Mouse (Mus musculus) CD4-positive helper T cell, adult 2 months (primary cell): ENCODE results near the gene Ripk4.

ENCODE experiments used
- DNase-seq: peaks from one replicate; pipeline ENCODE4 v3.0.0-alpha.2; 2012; ENCODE audit warnings: low read depth, missing footprints, low spot score

Gene Ripk4

GRCm38 (mm10) chr16:97763061-97763989 lies at the start of gene Ripk4:
Gene Ripk4, minus strand, starts transcription at chr16:97763787.
- peak; percentile 39 for DNase-seq

GRCm38 (mm10) chr16:97808881-97809280 lies 45.3 kb upstream of the Ripk4 start:
- DNase-seq: no peak

- DNase-seq: no peak
Observed at GRCm38 (mm10) chr16:97805646-97806045, 42.1 kb upstream of the Ripk4 start.

GRCm38 (mm10) chr16:97804680-97805547 lies 41.3 kb upstream of the Ripk4 start:
- DNase-seq: peak; percentile 59

GRCm38 (mm10) chr16:97797950-97798869 lies 34.6 kb upstream of the Ripk4 start:
- DNase-seq: no peak

- DNase-seq: no peak
Observed at GRCm38 (mm10) chr16:97797212-97797611, 33.6 kb upstream of the Ripk4 start.

- no peak for DNase-seq
Observed at GRCm38 (mm10) chr16:97794256-97794655, 30.7 kb upstream of the Ripk4 start.

- DNase-seq: no peak
Observed at GRCm38 (mm10) chr16:97783057-97783456, 19.5 kb upstream of the Ripk4 start.

GRCm38 (mm10) chr16:97778353-97779025 lies 14.9 kb upstream of the Ripk4 start:
- peak; percentile 39 for DNase-seq

GRCm38 (mm10) chr16:97766501-97766900 lies 2.9 kb upstream of the Ripk4 start:
- DNase-seq: no peak

- no peak for DNase-seq
Observed at GRCm38 (mm10) chr16:97764626-97765025, 1.0 kb upstream of the Ripk4 start.

GRCm38 (mm10) chr16:97763990-97764340 lies 378 bp upstream of the Ripk4 start:
- no peak for DNase-seq

- no peak for DNase-seq
Observed at GRCm38 (mm10) chr16:97761782-97762181, 1.8 kb downstream of the Ripk4 start.

GRCm38 (mm10) chr16:97759681-97760080 lies 3.9 kb downstream of the Ripk4 start:
- no peak for DNase-seq

- DNase-seq: no peak
Observed at GRCm38 (mm10) chr16:97758288-97758687, 5.3 kb downstream of the Ripk4 start.

GRCm38 (mm10) chr16:97756460-97756859 lies 7.1 kb downstream of the Ripk4 start:
- no peak for DNase-seq

- no peak for DNase-seq
Observed at GRCm38 (mm10) chr16:97752316-97752941, 11.2 kb downstream of the Ripk4 start.

- no peak for DNase-seq
Observed at GRCm38 (mm10) chr16:97751884-97752283, 11.7 kb downstream of the Ripk4 start.

- DNase-seq: no peak
Observed at GRCm38 (mm10) chr16:97748421-97748820, 15.2 kb downstream of the Ripk4 start.

GRCm38 (mm10) chr16:97738030-97738429 lies 25.6 kb downstream of the Ripk4 start:
- DNase-seq: no peak
